Mouse (Mus musculus): ENCODE measurements at regions not wholly inside any gene's neighbourhood (a gene's known extent, or its start where the extent isn't known, plus 50 kb on each side); places are given as distances from the start of the nearest gene placed in this dataset.

DNA sequence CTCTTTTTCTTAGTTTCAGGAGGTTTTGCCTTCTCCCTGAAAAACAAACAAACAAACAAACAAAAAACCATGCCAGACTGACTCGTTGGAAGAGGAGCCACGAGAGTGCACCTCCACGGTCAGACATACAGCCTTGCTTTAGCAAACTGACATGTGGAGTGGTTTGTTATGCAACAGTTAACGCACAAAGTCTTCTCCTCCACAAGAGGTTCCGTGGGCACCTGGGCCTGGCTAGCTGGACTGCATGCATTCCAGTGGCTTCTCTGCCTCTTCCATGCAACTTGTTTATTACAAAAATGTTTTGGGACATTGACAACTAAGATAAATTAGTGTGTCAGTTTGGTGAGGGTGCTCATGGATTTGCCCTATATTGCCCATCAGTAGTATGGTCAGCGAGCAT is 110.3 kb downstream of the Far1 start:
- TF ChIP-seq POLR2A (IDR thresholded peaks at IDR 0.05; ENCODE audit: insufficient read depth, low read depth, low read length) = no peak
- no peak for TF ChIP-seq EP300 (IDR thresholded peaks at IDR 0.05; ENCODE audit: insufficient read depth, low read depth, low read length)

All from heart, adult 2 months (tissue).